Mouse (Mus musculus): ENCODE measurements around the gene Cisd3.

GRCm38 (mm10) chr11:97701581-97702392 is 16.2 kb downstream of the Cisd3 start:
- no peak for TF ChIP-seq EP300 (IDR thresholded peaks at IDR 0.05)
- TF ChIP-seq CTCF (IDR thresholded peaks at IDR 0.05) = no peak

Measured in lung, postnatal 0 days (tissue).